In the genomic region with DNA sequence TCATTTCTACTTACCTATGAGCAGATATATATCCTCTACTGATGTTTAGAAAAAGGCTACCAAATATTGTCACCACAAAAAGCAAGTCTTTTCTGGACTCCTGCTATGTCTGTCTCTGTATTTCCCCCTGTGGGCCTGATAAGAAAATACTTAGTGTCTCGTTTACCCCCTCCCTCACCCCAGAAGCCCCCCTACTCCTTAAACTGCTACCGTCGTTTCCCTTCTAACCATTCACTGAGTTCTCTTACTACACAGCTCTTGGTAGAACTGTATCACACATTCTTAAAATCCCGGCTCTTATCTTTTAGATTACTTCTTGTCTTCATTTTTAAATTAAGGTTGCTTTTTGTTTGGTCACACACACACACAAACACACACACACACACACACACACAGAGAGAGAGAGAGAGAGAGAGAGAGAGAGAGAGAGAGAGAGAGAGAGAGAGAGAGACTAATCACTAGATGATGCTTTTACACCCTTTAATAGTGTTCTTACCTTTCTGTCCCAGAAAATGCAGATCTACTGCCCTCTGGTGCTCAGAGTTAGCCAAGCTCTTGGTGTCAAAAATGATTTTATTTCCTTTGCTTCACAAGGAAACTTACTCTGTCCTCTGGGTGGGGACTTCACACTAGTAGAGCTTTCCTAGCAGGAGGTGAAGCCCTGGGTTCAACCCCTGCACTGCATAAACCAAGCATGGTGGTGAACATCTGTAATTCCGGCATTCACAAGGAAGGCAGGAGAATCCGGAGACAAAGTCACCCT, we compare ENCODE assay signal across 10 mouse cellular contexts. TPM values are rescaled to one million over a fixed set of nuclear protein-coding genes. Genes with fewer than 3 reads are reported as not detected.
DNase-seq lines count a peak whose midpoint lies in the region; ATAC-seq and TF ChIP-seq lines count a peak whose summit lies in the region.
"Had no signal": no experiment of that assay in that cellular context is flagged by ENCODE, and none has a peak within 500 bp of the region (broad histone marks: within the 10 kb centered on the region; RNA-seq: fewer than 3 reads in every experiment).

No protein-coding gene starts in this region.

- TF ChIP-seq RAD21 in MEL (IDR thresholded peaks at IDR 0.05; ENCODE audit: low read depth, low read length): peak; percentile 73

- TF ChIP-seq POLR2A in MEL (IDR thresholded peaks at IDR 0.05; ENCODE audit: control insufficient read depth in 1 of 2, insufficient read depth in 1 of 2, low read depth in 1 of 2, low read length in 2 of 2, poor library complexity in 1 of 2): no peak
- no peak for TF ChIP-seq POLR2A in cerebellum, adult 2 months (IDR thresholded peaks at IDR 0.05; ENCODE audit: borderline replicate concordance, insufficient read depth, low read length)

- TF ChIP-seq CTCF in MEL (IDR thresholded peaks at IDR 0.05 in 2 of 3, conservative IDR thresholded peaks at IDR 0.05 in 1 of 3; ENCODE audit: control insufficient read depth in 1 of 3, insufficient read depth in 1 of 3, low read depth in 2 of 3, low read length in 3 of 3, poor library complexity in 1 of 3, severe bottlenecking in 1 of 3): peak in 2 of 3 experiments; percentile 26 to 69; a peak in 3 of 6 replicates
- TF ChIP-seq CTCF in cerebellum, adult 2 months (IDR thresholded peaks at IDR 0.05; ENCODE audit: borderline replicate concordance, insufficient read depth, low read depth, low read length): no peak

- no peaks in the 10 kb centered on the region for H3K27me3 ChIP-seq in intestine, embryonic 14.5 days (replicated peaks; ENCODE audit: control insufficient read depth, insufficient read depth, low read length)
- no peaks in the 10 kb centered on the region for H3K27me3 ChIP-seq in intestine, embryonic 16.5 days (replicated peaks; ENCODE audit: control insufficient read depth, insufficient read depth, low read length)
- H3K27me3 ChIP-seq in MEL (ENCODE audit: control insufficient read depth in 1 of 2, insufficient read depth in 2 of 2, low read length in 2 of 2): no peaks in the 10 kb centered on the region
- no peaks in the 10 kb centered on the region for H3K27me3 ChIP-seq in cerebellum, adult 2 months (ENCODE audit: control insufficient read depth, insufficient read depth, low read length)
- H3K27me3 ChIP-seq in midbrain, embryonic 15.5 days (replicated peaks): no peaks in the 10 kb centered on the region
- H3K27me3 ChIP-seq: embryonic facial prominence, embryonic 13.5 days; liver, embryonic 13.5 days had no signal

- no peak overlapping the region for H3K4me2 ChIP-seq in intestine, embryonic 14.5 days (ENCODE audit: low read length)
- H3K4me2 ChIP-seq in intestine, embryonic 16.5 days (ENCODE audit: low read depth, low read length): no peak overlapping the region
- no peak overlapping the region for H3K4me2 ChIP-seq in midbrain, embryonic 15.5 days
- H3K4me2 ChIP-seq: embryonic facial prominence, embryonic 13.5 days; liver, embryonic 13.5 days had no signal

- no peak for ATAC-seq in intestine, embryonic 14.5 days (replicated peaks; ENCODE audit: low FRiP score, low TSS enrichment, low read depth)
- no peak for ATAC-seq in intestine, embryonic 16.5 days
- ATAC-seq in midbrain, embryonic 15.5 days (replicated peaks): peak; percentile 87

- no peaks in the 10 kb centered on the region; the same call in 1 of the 2 replicates for H3K4me1 ChIP-seq in intestine, embryonic 14.5 days (replicated peaks; ENCODE audit: control insufficient read depth, insufficient read depth, low read length)
- H3K4me1 ChIP-seq in intestine, embryonic 16.5 days (ENCODE audit: control insufficient read depth, insufficient read depth, low read length): no peaks in the 10 kb centered on the region
- no peaks in the 10 kb centered on the region for H3K4me1 ChIP-seq in MEL (ENCODE audit: control insufficient read depth in 1 of 2, insufficient read depth in 2 of 2, low read length in 2 of 2)
- H3K4me1 ChIP-seq in cerebellum, adult 2 months (ENCODE audit: control insufficient read depth, insufficient read depth, low read length): no peaks in the 10 kb centered on the region
- H3K4me1 ChIP-seq in midbrain, embryonic 15.5 days: no peaks in the 10 kb centered on the region
- H3K4me1 ChIP-seq: liver, embryonic 13.5 days had no signal

- H3K79me2 ChIP-seq in MEL (ENCODE audit: control insufficient read depth, insufficient read depth, low read length, poor library complexity): no peaks in the 10 kb centered on the region

- H3K9ac ChIP-seq in intestine, embryonic 14.5 days (ENCODE audit: low read length): no peak overlapping the region
- no peak overlapping the region for H3K9ac ChIP-seq in intestine, embryonic 16.5 days (ENCODE audit: low read depth, low read length)
- no peak overlapping the region for H3K9ac ChIP-seq in MEL (ENCODE audit: control insufficient read depth, low read depth, low read length, poor library complexity, severe bottlenecking)
- no peak overlapping the region for H3K9ac ChIP-seq in midbrain, embryonic 15.5 days
- H3K9ac ChIP-seq: embryonic facial prominence, embryonic 13.5 days; liver, embryonic 13.5 days had no signal

- no peaks in the 10 kb centered on the region for H3K36me3 ChIP-seq in intestine, embryonic 14.5 days (ENCODE audit: control insufficient read depth, insufficient read depth, low read length)
- H3K36me3 ChIP-seq in intestine, embryonic 16.5 days (ENCODE audit: control insufficient read depth, insufficient read depth, low read length): no peaks in the 10 kb centered on the region
- H3K36me3 ChIP-seq in MEL (ENCODE audit: control insufficient read depth in 1 of 2, insufficient read depth in 2 of 2, low read length in 2 of 2): no peaks in the 10 kb centered on the region
- H3K36me3 ChIP-seq in midbrain, embryonic 15.5 days (replicated peaks): no peaks in the 10 kb centered on the region
- H3K36me3 ChIP-seq: embryonic facial prominence, embryonic 13.5 days; liver, embryonic 13.5 days had no signal

- intact Hi-C loops in heart, postnatal 10 days (cut with DNase I): loop anchor here (1.0 to 5.0 kb wide), 2 partner anchors 115 to 849 kb away; no protein-coding TSS in a partner anchor

- H3K9me3 ChIP-seq in intestine, embryonic 14.5 days (ENCODE audit: control insufficient read depth, low read length): no peaks in the 10 kb centered on the region
- no peaks in the 10 kb centered on the region for H3K9me3 ChIP-seq in intestine, embryonic 16.5 days (ENCODE audit: control insufficient read depth, low read length)
- no peaks in the 10 kb centered on the region for H3K9me3 ChIP-seq in MEL (replicated peaks; ENCODE audit: insufficient read depth, low read length)
- no peaks in the 10 kb centered on the region for H3K9me3 ChIP-seq in midbrain, embryonic 15.5 days
- H3K9me3 ChIP-seq: embryonic facial prominence, embryonic 13.5 days; liver, embryonic 13.5 days had no signal

- H3K4me3 ChIP-seq in intestine, embryonic 14.5 days (ENCODE audit: low read depth, low read length): no peak overlapping the region
- H3K4me3 ChIP-seq in intestine, embryonic 16.5 days (ENCODE audit: low read length): no peak overlapping the region
- no peak overlapping the region for H3K4me3 ChIP-seq in MEL (ENCODE audit: control insufficient read depth in 1 of 2, insufficient read depth in 1 of 2, low read depth in 2 of 2, low read length in 2 of 2)
- no peak overlapping the region for H3K4me3 ChIP-seq in cerebellum, adult 2 months (replicated peaks; ENCODE audit: insufficient read depth, low read depth, low read length)
- H3K4me3 ChIP-seq in midbrain, embryonic 15.5 days: no peak overlapping the region
- H3K4me3 ChIP-seq: embryonic facial prominence, embryonic 13.5 days; liver, embryonic 13.5 days had no signal

- H3K27ac ChIP-seq in intestine, embryonic 14.5 days (ENCODE audit: low read depth): no peak overlapping the region
- no peak overlapping the region for H3K27ac ChIP-seq in intestine, embryonic 16.5 days (ENCODE audit: low read length)
- H3K27ac ChIP-seq in MEL (ENCODE audit: control insufficient read depth, low read depth, low read length): no peak overlapping the region
- no peak overlapping the region for H3K27ac ChIP-seq in cerebellum, adult 2 months (ENCODE audit: insufficient read depth, low read length)
- H3K27ac ChIP-seq in midbrain, embryonic 15.5 days: no peak overlapping the region
- H3K27ac ChIP-seq: embryonic facial prominence, embryonic 13.5 days; liver, embryonic 13.5 days had no signal

- no peak for TF ChIP-seq EP300 in MEL (IDR thresholded peaks at IDR 0.05; ENCODE audit: low read depth in 1 of 2, low read length in 2 of 2)

- WGBS in intestine, embryonic 14.5 days: 51% methylated on average over 6 of the region's 6 CpGs
- 56% methylated on average over 6 of the region's 6 CpGs for WGBS in intestine, embryonic 16.5 days
- 64% methylated on average over 6 of the region's 6 CpGs for WGBS in cerebellum, adult 2 months
- 65% methylated on average over 6 of the region's 6 CpGs for WGBS in midbrain, embryonic 15.5 days

- DNase-seq in intestine, embryonic 14.5 days (ENCODE audit: low spot score): peak; percentile 73
- DNase-seq in MEL (ENCODE audit: low read depth, low spot score): peak; percentile 53
- peak; percentile 16 to 25 for DNase-seq in cerebellum, adult 2 months
- DNase-seq in heart, postnatal 10 days: peak; percentile 58 to 73
- peak; percentile 56 to 79 for DNase-seq in layer of hippocampus, postnatal 14 days (ENCODE audit: low spot score in 2 of 2)
- DNase-seq in thymus, postnatal 14 days: peak; percentile 54
- DNase-seq: liver, embryonic 13.5 days had no signal

TF ChIP-seq in MEL, 35 proteins besides CTCF, POLR2A, EP300 and RAD21 (continues in another document):
- TF ChIP-seq MEF2A (IDR thresholded peaks at IDR 0.05; ENCODE audit: extremely low read depth, insufficient replicate concordance, low read depth, low read length, poor library complexity, severe bottlenecking): no peak
- TF ChIP-seq SMC3 (IDR thresholded peaks at IDR 0.05; ENCODE audit: low read depth, low read length): peak; percentile 79
- TF ChIP-seq KAT2A (conservative IDR thresholded peaks at IDR 0.05; ENCODE audit: low read depth, low read length): no peak
- TF ChIP-seq MYB (IDR thresholded peaks at IDR 0.05; ENCODE audit: low read depth, low read length): no peak
- peak; percentile 45 for TF ChIP-seq ZC3H11A (IDR thresholded peaks at IDR 0.05; ENCODE audit: low read depth, low read length)
- TF ChIP-seq NELFE (IDR thresholded peaks at IDR 0.05; ENCODE audit: low read depth, low read length): no peak
- no peak for TF ChIP-seq POLR2AphosphoS2 (IDR thresholded peaks at IDR 0.05; ENCODE audit: low read length)
- TF ChIP-seq SIN3A (IDR thresholded peaks at IDR 0.05; ENCODE audit: low read length): no peak

RNA-seq across cellular contexts. Expression of gene Aox2, which starts 7.1 kb away (rescaled TPM):
- polyA plus RNA-seq in intestine, embryonic 14.5 days (2014; fragmentation: Nextera tagmentation; extraction: Ambion mirVana): 0.07 TPM in 1 of 2 replicates, not detected in the other
- 0.02 and 0.09 TPM in 2 replicates for polyA plus RNA-seq in intestine, embryonic 16.5 days (2015; fragmentation: Nextera tagmentation; extraction: Ambion mirVana)
- total RNA-seq in MEL (2012; rRNA removed): 0.03 and 0.08 TPM in 2 replicates
- under 1 TPM in 1 of 2 experiments, not detected in 1; 0.04 TPM for polyA plus RNA-seq in MEL (2012; ENCODE audit: insufficient read depth in 1 of 2, insufficient read length in 2 of 2, low read depth in 1 of 2, low replicate concordance in 2 of 2, missing spikeins in 1 of 2)
- 0.02 and 0.03 TPM in 2 replicates for polyA plus RNA-seq in cerebellum, adult 2 months (2012; rRNA removed)
- total RNA-seq in heart, postnatal 10 days (2021): under 1 TPM; 0.05 TPM
- not detected for total RNA-seq in layer of hippocampus, postnatal 14 days (2021)
- polyA plus RNA-seq in midbrain, embryonic 15.5 days (2015; fragmentation: Nextera tagmentation; extraction: Ambion mirVana): not detected in 2 replicates
- polyA plus RNA-seq: liver, embryonic 13.5 days had no signal

Comparison
In these comparisons a context has a peak if more than half of its experiments do, and no peak if none do; other contexts are left out.
1. DNase-seq: peak in every context shown above with its lines; median percentile 73 in intestine, embryonic 14.5 days; 68 in layer of hippocampus, postnatal 14 days; 66 in heart, postnatal 10 days; 54 in thymus, postnatal 14 days; 53 in MEL; 20 in cerebellum, adult 2 months.